ENCODE assay signal across 9 mouse cellular contexts in genomic region chr10:93255294-93255693, GRCm38 (mm10). TPM values are rescaled to one million over a fixed set of nuclear protein-coding genes. Genes with fewer than 3 reads are reported as not detected.
A peak's percentile ranks its signal among the peaks of the same experiment; 100 is the strongest.
DNase-seq lines count a peak whose midpoint lies in the region; ATAC-seq and TF ChIP-seq lines count a peak whose summit lies in the region.
"Had no signal": no experiment of that assay in that cellular context is flagged by ENCODE, and none has a peak within 500 bp of the region (broad histone marks: within the 10 kb centered on the region; RNA-seq: fewer than 3 reads in every experiment).

No protein-coding gene starts in this region.

- no peak for TF ChIP-seq EP300 in lung, postnatal 0 days (IDR thresholded peaks at IDR 0.05)

- peak overlapping the region; percentile 28; the same call in 1 of the 2 replicates for H3K4me2 ChIP-seq in forebrain, embryonic 16.5 days (ENCODE audit: low read length)
- no peak overlapping the region for H3K4me2 ChIP-seq in midbrain, postnatal 0 days (ENCODE audit: low read depth, low read length, poor library complexity, severe bottlenecking)
- no peak overlapping the region for H3K4me2 ChIP-seq in lung, postnatal 0 days (replicated peaks; ENCODE audit: low read depth, low read length)
- H3K4me2 ChIP-seq: lung, embryonic 15.5 days had no signal

- WGBS in forebrain, embryonic 16.5 days, result 5% methylated on average over 13 of the region's 13 CpGs
- 28% methylated on average over 13 of the region's 13 CpGs for WGBS in midbrain, postnatal 0 days
- 62% methylated on average over 13 of the region's 13 CpGs for WGBS in lung, postnatal 0 days

- peaks cover 42% of the 10 kb centered on the region for H3K4me1 ChIP-seq in forebrain, embryonic 16.5 days (replicated peaks; ENCODE audit: control insufficient read depth, insufficient read depth, low read length)
- H3K4me1 ChIP-seq in midbrain, postnatal 0 days (ENCODE audit: insufficient read depth, low read length), result no peaks in the 10 kb centered on the region
- H3K4me1 ChIP-seq in lung, postnatal 0 days (ENCODE audit: insufficient read depth, low read depth, low read length), result no peaks in the 10 kb centered on the region

- peak overlapping the region; percentile 30 for H3K9ac ChIP-seq in forebrain, embryonic 16.5 days (replicated peaks; ENCODE audit: low read depth, low read length)
- no peak overlapping the region for H3K9ac ChIP-seq in midbrain, postnatal 0 days (replicated peaks; ENCODE audit: low read length, poor library complexity, severe bottlenecking)
- H3K9ac ChIP-seq in lung, postnatal 0 days (replicated peaks; ENCODE audit: low read depth), result no peak overlapping the region
- H3K9ac ChIP-seq: lung, embryonic 15.5 days had no signal

- H3K27ac ChIP-seq in layer of hippocampus, adult 2 months, result peak overlapping the region; percentile 86
- H3K27ac ChIP-seq in forebrain, embryonic 16.5 days (ENCODE audit: low read length), result peak overlapping the region; percentile 67
- H3K27ac ChIP-seq in midbrain, postnatal 0 days (ENCODE audit: low read depth, low read length), result peak overlapping the region; percentile 38
- H3K27ac ChIP-seq in lung, postnatal 0 days (ENCODE audit: low read length), result no peak overlapping the region
- H3K27ac ChIP-seq: lung, embryonic 15.5 days had no signal

- no peak overlapping the region; the same call in 1 of the 2 replicates for H3K4me3 ChIP-seq in layer of hippocampus, adult 2 months
- H3K4me3 ChIP-seq in forebrain, embryonic 16.5 days (replicated peaks; ENCODE audit: low read length), result no peak overlapping the region
- H3K4me3 ChIP-seq in midbrain, postnatal 0 days (ENCODE audit: low read depth, low read length), result no peak overlapping the region
- H3K4me3 ChIP-seq in lung, postnatal 0 days (ENCODE audit: low read depth, low read length), result no peak overlapping the region
- H3K4me3 ChIP-seq: lung, embryonic 15.5 days had no signal

- TF ChIP-seq CTCF in layer of hippocampus, adult 2 months (conservative IDR thresholded peaks at IDR 0.05), result 0 out of 2 replicates have a peak, but pooled peaks have one; percentile 2
- no peak for TF ChIP-seq CTCF in midbrain, postnatal 0 days (IDR thresholded peaks at IDR 0.05)
- no peak for TF ChIP-seq CTCF in lung, postnatal 0 days (IDR thresholded peaks at IDR 0.05)

- H3K27me3 ChIP-seq in forebrain, embryonic 16.5 days (replicated peaks; ENCODE audit: control insufficient read depth, insufficient read depth, low read length), result no peaks in the 10 kb centered on the region
- H3K27me3 ChIP-seq in midbrain, postnatal 0 days (ENCODE audit: insufficient read depth, low read length), result no peaks in the 10 kb centered on the region
- no peaks in the 10 kb centered on the region for H3K27me3 ChIP-seq in lung, postnatal 0 days (replicated peaks; ENCODE audit: insufficient read depth, low read length)
- H3K27me3 ChIP-seq: lung, embryonic 15.5 days had no signal

- no peaks in the 10 kb centered on the region for H3K9me3 ChIP-seq in forebrain, embryonic 16.5 days (ENCODE audit: control insufficient read depth, low read length)
- no peaks in the 10 kb centered on the region for H3K9me3 ChIP-seq in midbrain, postnatal 0 days (ENCODE audit: low read length)
- H3K9me3 ChIP-seq in lung, postnatal 0 days (ENCODE audit: low read length), result no peaks in the 10 kb centered on the region
- H3K9me3 ChIP-seq: lung, embryonic 15.5 days had no signal

- ATAC-seq in forebrain, embryonic 16.5 days, result peak; percentile 84
- peak; percentile 71 for ATAC-seq in midbrain, postnatal 0 days (ENCODE audit: low FRiP score)
- no peak for ATAC-seq in lung, postnatal 0 days

- no peaks in the 10 kb centered on the region for H3K36me3 ChIP-seq in forebrain, embryonic 16.5 days (ENCODE audit: control insufficient read depth, insufficient read depth)
- H3K36me3 ChIP-seq in midbrain, postnatal 0 days (ENCODE audit: insufficient read depth, low read length), result no peaks in the 10 kb centered on the region
- no peaks in the 10 kb centered on the region for H3K36me3 ChIP-seq in lung, postnatal 0 days (ENCODE audit: insufficient read depth, low read length)

- DNase-seq in layer of hippocampus, adult 2 months (ENCODE audit: low spot score in 2 of 2), result peak in 1 of 2 experiments; percentile 57
- DNase-seq in layer of hippocampus, adult 9-10 months (ENCODE audit: low spot score), result no peak
- DNase-seq in cerebellum, adult 9-11 months, result peak; percentile 85
- peak; percentile 81 for DNase-seq in midbrain, postnatal 0 days (ENCODE audit: low spot score)
- no peak for DNase-seq in lung, postnatal 0 days (ENCODE audit: low spot score)
- no peak for DNase-seq in adrenal gland, postnatal 36 days
- DNase-seq in embryo, embryonic 11 days, result no peak

RNA-seq across cellular contexts. Expression of gene Elk3, which starts 55.6 kb away (rescaled TPM):
- 1 to 10 TPM; 8.9 to 9.7 TPM for total RNA-seq in layer of hippocampus, adult 2 months (2021)
- 6.6 and 9.8 TPM in 2 replicates for polyA plus RNA-seq in forebrain, embryonic 16.5 days (2015; fragmentation: Nextera tagmentation; extraction: Ambion mirVana)
- 6.9 and 8.1 TPM in 2 replicates for total RNA-seq in midbrain, postnatal 0 days (2014; rRNA removed)
- polyA plus RNA-seq in midbrain, postnatal 0 days (2015; fragmentation: Nextera tagmentation; extraction: Ambion mirVana), result 6.2 and 6.9 TPM in 2 replicates
- 56.0 and 61.5 TPM in 2 replicates for polyA plus RNA-seq in lung, postnatal 0 days (2015; fragmentation: Nextera tagmentation; extraction: Ambion mirVana)
- total RNA-seq in adrenal gland, postnatal 36 days (2021), result 10 to 100 TPM; 40.2 to 42.0 TPM

Comparison
In these comparisons a context has a peak if more than half of its experiments do, and no peak if none do; other contexts are left out.
1. DNase-seq: peak in cerebellum, adult 9-11 months (single experiment) and midbrain, postnatal 0 days (single experiment); none in layer of hippocampus, adult 9-10 months (single experiment), lung, postnatal 0 days (single experiment), adrenal gland, postnatal 36 days (0 of 2) and embryo, embryonic 11 days (single experiment).